Mouse (Mus musculus) right cerebral cortex, postnatal 25 days (tissue): Measurements from ENCODE around the gene Trim14.

Experiments used
- DNase-seq: peaks from one replicate; pipeline ENCODE4 v3.0.0; 2022

Trim14 gene

GRCm38 (mm10) chr4:46560069-46560705 lies 24.2 kb upstream of the Trim14 start:
- DNase-seq: no peak

GRCm38 (mm10) chr4:46558672-46559667 lies 23.0 kb upstream of the Trim14 start:
- DNase-seq: no peak

GRCm38 (mm10) chr4:46556933-46557332 lies 21.0 kb upstream of the Trim14 start:
- DNase-seq: no peak

- no peak for DNase-seq
Observed at GRCm38 (mm10) chr4:46555762-46556161, 19.8 kb upstream of the Trim14 start.

GRCm38 (mm10) chr4:46554295-46555069 lies 18.5 kb upstream of the Trim14 start:
- DNase-seq: no peak

- DNase-seq: no peak
Observed at GRCm38 (mm10) chr4:46553864-46554263, 17.9 kb upstream of the Trim14 start.

- no peak for DNase-seq
Observed at GRCm38 (mm10) chr4:46550406-46550805, 14.5 kb upstream of the Trim14 start.

- DNase-seq: no peak
Observed at GRCm38 (mm10) chr4:46549979-46550378, 14.0 kb upstream of the Trim14 start.

- DNase-seq: no peak
Observed at GRCm38 (mm10) chr4:46546709-46547108, 10.8 kb upstream of the Trim14 start.

- no peak for DNase-seq
Observed at GRCm38 (mm10) chr4:46545498-46545897, 9.6 kb upstream of the Trim14 start.

GRCm38 (mm10) chr4:46544313-46544712 lies 8.4 kb upstream of the Trim14 start:
- DNase-seq: no peak

GRCm38 (mm10) chr4:46543366-46544050 lies 7.6 kb upstream of the Trim14 start:
- DNase-seq: no peak

GRCm38 (mm10) chr4:46541707-46542106 lies 5.8 kb upstream of the Trim14 start:
- DNase-seq: no peak

- DNase-seq: no peak
Observed at GRCm38 (mm10) chr4:46539167-46539566, 3.2 kb upstream of the Trim14 start.

GRCm38 (mm10) chr4:46535094-46535830 lies 679 bp downstream of the Trim14 start:
- DNase-seq: no peak

- no peak for DNase-seq
Observed at GRCm38 (mm10) chr4:46533934-46534720, 1.8 kb downstream of the Trim14 start.

- no peak for DNase-seq
Observed at GRCm38 (mm10) chr4:46532926-46533325, 3.0 kb downstream of the Trim14 start.

GRCm38 (mm10) chr4:46532511-46532910 lies 3.4 kb downstream of the Trim14 start:
- no peak for DNase-seq

- DNase-seq: no peak
Observed at GRCm38 (mm10) chr4:46529722-46530121, 6.2 kb downstream of the Trim14 start.

GRCm38 (mm10) chr4:46527558-46527926 lies 8.4 kb downstream of the Trim14 start:
- no peak for DNase-seq
